Mouse (Mus musculus): ENCODE results near the gene Gm20503. TPM values are rescaled to one million over a fixed set of nuclear protein-coding genes. Genes with fewer than 3 reads are reported as not detected.

The Gm20503 gene
- total and polyA plus RNA-seq, 3 experiments: 0.13 to 0.70 TPM; not detected in 1

DNA sequence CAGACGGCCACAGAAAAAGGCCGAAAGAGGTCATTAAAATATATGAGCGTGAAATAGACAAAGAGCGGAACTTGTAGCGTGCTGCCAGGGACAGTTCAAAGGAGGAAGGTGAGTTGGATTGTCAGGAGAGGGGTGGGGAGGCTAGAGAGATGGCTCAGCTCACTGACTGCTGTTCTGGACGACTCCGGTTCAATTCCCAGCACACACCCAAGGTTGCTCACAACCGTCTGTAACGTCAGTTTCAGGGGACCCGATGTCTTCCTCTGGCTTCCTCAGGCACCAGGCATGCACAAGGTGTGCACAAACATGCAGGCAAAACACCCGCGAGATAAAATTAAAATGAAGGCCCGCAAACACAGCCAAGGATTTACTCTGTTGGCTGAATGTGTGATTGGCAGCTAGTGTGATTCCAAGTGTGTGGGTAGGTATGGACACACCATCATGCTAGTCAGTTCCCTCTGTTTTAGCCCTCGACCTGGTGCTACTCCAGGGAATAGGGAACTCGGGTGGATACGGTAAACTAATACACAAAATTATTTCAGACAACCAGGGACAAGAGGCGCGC, 32.9 kb downstream of the Gm20503 start:
- DNase-seq (ENCODE audit: extremely low read depth): peak; percentile 34
- Histone ChIP-seq H3K4me2 (ENCODE audit: insufficient read depth, low read depth, poor library complexity, severe bottlenecking) (peak overlapping the region; percentile 86), H3K27me3 (replicated peaks) (no peaks in the 10 kb centered on the region), H3K27ac (ENCODE audit: insufficient read depth, low read depth) (no peak overlapping the region), H3K9me3 (replicated peaks; ENCODE audit: low read length) (peaks cover 4% of the 10 kb centered on the region), H3K36me3 (replicated peaks in 1 of 2; ENCODE audit: control insufficient read depth in 1 of 2, insufficient read depth in 1 of 2, low read length in 1 of 2) (peaks cover 5 to 31% of the 10 kb centered on the region in 2 experiments), H3K9ac (ENCODE audit: insufficient read depth, low read depth) (peak overlapping the region; percentile 93), H3K79me2 (replicated peaks; ENCODE audit: control insufficient read depth, extremely low read depth, insufficient read depth, poor library complexity, severe bottlenecking) (no peaks in the 10 kb centered on the region), H3K4me3 (replicated peaks in 1 of 3; ENCODE audit: low read depth in 2 of 3, low read length in 2 of 3, poor library complexity in 1 of 3) (peak overlapping the region; percentile 79 to 93 (median 85)), H3K4me1 (ENCODE audit: control insufficient read depth in 1 of 2, insufficient read depth in 2 of 2) (peaks cover 0 to 36% of the 10 kb centered on the region in 2 experiments; a peak in 2 of 4 replicates)
- dilution Hi-C loops (cut with MboI; ENCODE audit: extremely low pct_ligation_motif_present, extremely low pct_unique_long_range_greater_than_20kb, low sequenced_read_pairs): no loop called here
- in situ Hi-C loops (cut with MboI; ENCODE audit: low pct_ligation_motif_present, low pct_unique_long_range_greater_than_20kb, low sequenced_read_pairs): no loop called here
- TF ChIP-seq SMC3 (IDR thresholded peaks at IDR 0.05; ENCODE audit: low read depth, low read length): no peak
- 0 out of 2 replicates have a peak, but pooled peaks have one; percentile 32 for TF ChIP-seq TBP (conservative IDR thresholded peaks at IDR 0.05; ENCODE audit: low read depth, low read length)
- TF ChIP-seq NELFE (IDR thresholded peaks at IDR 0.05; ENCODE audit: low read depth, low read length): no peak; the same call in 1 of the 2 replicates
- TF ChIP-seq MYC (IDR thresholded peaks at IDR 0.05; ENCODE audit: low read depth, low read length): no peak

GRCm38 (mm10) chr4:59036490-59037127, 33.6 kb downstream of the Gm20503 start:
- H3K9ac ChIP-seq (ENCODE audit: insufficient read depth, low read depth): peak overlapping the region; percentile 50
- peaks cover 4% of the 10 kb centered on the region for H3K9me3 ChIP-seq (replicated peaks; ENCODE audit: low read length)
- H3K27ac ChIP-seq (ENCODE audit: insufficient read depth, low read depth): peak overlapping the region; percentile 47
- peak; percentile 93 for DNase-seq (ENCODE audit: extremely low read depth)
- H3K36me3 ChIP-seq (replicated peaks in 1 of 2; ENCODE audit: control insufficient read depth in 1 of 2, insufficient read depth in 1 of 2, low read length in 1 of 2): peaks cover 7 to 37% of the 10 kb centered on the region in 2 experiments
- dilution Hi-C loops (cut with MboI; ENCODE audit: extremely low pct_ligation_motif_present, extremely low pct_unique_long_range_greater_than_20kb, low sequenced_read_pairs): no loop called here
- TF ChIP-seq IRF4 (IDR thresholded peaks at IDR 0.05; ENCODE audit: low read depth, low read length): 0 out of 2 replicates have a peak, but pooled peaks have one; percentile 27
- TF ChIP-seq POLR2AphosphoS2 (IDR thresholded peaks at IDR 0.05; ENCODE audit: low read depth, low read length): no peak
- TF ChIP-seq MEF2A (IDR thresholded peaks at IDR 0.05; ENCODE audit: borderline replicate concordance, low read depth, low read length): no peak
- TF ChIP-seq CTCF (conservative IDR thresholded peaks at IDR 0.05 in 1 of 2, IDR thresholded peaks at IDR 0.05 in 1 of 2; ENCODE audit: low read depth in 2 of 2, low read length in 2 of 2): peak; percentile 75 to 88
- TF ChIP-seq HCFC1 (IDR thresholded peaks at IDR 0.05; ENCODE audit: low read depth, low read length): no peak
- TF ChIP-seq SIN3A (IDR thresholded peaks at IDR 0.05; ENCODE audit: low read length): peak; percentile 26; the same call in 1 of the 2 replicates
- TF ChIP-seq MAZ (IDR thresholded peaks at IDR 0.05; ENCODE audit: low read depth, low read length): no peak
- TF ChIP-seq TCF12 (IDR thresholded peaks at IDR 0.05; ENCODE audit: low read depth, low read length): no peak
- no peak for TF ChIP-seq USF1 (IDR thresholded peaks at IDR 0.05; ENCODE audit: low read depth, low read length)
- TF ChIP-seq UBTF (IDR thresholded peaks at IDR 0.05; ENCODE audit: low read depth, low read length): no peak; the same call in 1 of the 2 replicates
- TF ChIP-seq MXI1 (IDR thresholded peaks at IDR 0.05; ENCODE audit: low read depth, low read length): peak; percentile 24; the same call in 1 of the 2 replicates
- no peak for TF ChIP-seq NRF1 (IDR thresholded peaks at IDR 0.05; ENCODE audit: low read depth, low read length)
- peak; percentile 73 for TF ChIP-seq RAD21 (IDR thresholded peaks at IDR 0.05; ENCODE audit: low read depth, low read length)
- TF ChIP-seq KAT2A (IDR thresholded peaks at IDR 0.05; ENCODE audit: insufficient replicate concordance, low read length): no peak
- TF ChIP-seq USF2 (conservative IDR thresholded peaks at IDR 0.05; ENCODE audit: low read depth, low read length): no peak
- TF ChIP-seq RCOR1 (conservative IDR thresholded peaks at IDR 0.05; ENCODE audit: low read depth, low read length): no peak
- TF ChIP-seq JUN (IDR thresholded peaks at IDR 0.05; ENCODE audit: insufficient read depth, low read depth, low read length): no peak
- TF ChIP-seq EP300 (IDR thresholded peaks at IDR 0.05; ENCODE audit: low read length): no peak
- no peak for TF ChIP-seq MYC (IDR thresholded peaks at IDR 0.05; ENCODE audit: low read depth, low read length)
- TF ChIP-seq NELFE (IDR thresholded peaks at IDR 0.05; ENCODE audit: low read depth, low read length): no peak
- TF ChIP-seq ETS1 (conservative IDR thresholded peaks at IDR 0.05; ENCODE audit: low read depth, low read length): no peak
- peak; percentile 68 for TF ChIP-seq SMC3 (IDR thresholded peaks at IDR 0.05; ENCODE audit: low read depth, low read length)
- TF ChIP-seq ZC3H11A (IDR thresholded peaks at IDR 0.05; ENCODE audit: low read depth, low read length): no peak
- TF ChIP-seq MAFK (IDR thresholded peaks at IDR 0.05; ENCODE audit: insufficient replicate concordance, low read length): no peak
- TF ChIP-seq CHD2 (IDR thresholded peaks at IDR 0.05; ENCODE audit: low read length): no peak
- TF ChIP-seq MAX (IDR thresholded peaks at IDR 0.05; ENCODE audit: low read length): no peak
- no peak for TF ChIP-seq BHLHE40 (IDR thresholded peaks at IDR 0.05; ENCODE audit: low read depth, low read length)
- peaks cover 0 to 36% of the 10 kb centered on the region in 2 experiments; a peak in 2 of 4 replicates for H3K4me1 ChIP-seq (ENCODE audit: control insufficient read depth in 1 of 2, insufficient read depth in 2 of 2)
- H3K27me3 ChIP-seq (replicated peaks): no peaks in the 10 kb centered on the region
- H3K4me2 ChIP-seq (ENCODE audit: insufficient read depth, low read depth, poor library complexity, severe bottlenecking): peak overlapping the region; percentile 86
- H3K79me2 ChIP-seq (replicated peaks; ENCODE audit: control insufficient read depth, extremely low read depth, insufficient read depth, poor library complexity, severe bottlenecking): no peaks in the 10 kb centered on the region
- in situ Hi-C loops (cut with MboI; ENCODE audit: low pct_ligation_motif_present, low pct_unique_long_range_greater_than_20kb, low sequenced_read_pairs): no loop called here
- peak overlapping the region; percentile 42 to 93 (median 85) for H3K4me3 ChIP-seq (replicated peaks in 1 of 3; ENCODE audit: low read depth in 2 of 3, low read length in 2 of 3, poor library complexity in 1 of 3)

Measured in CH12.LX (cell line).